Mouse (Mus musculus) heart, embryonic 12.5 days (tissue): ENCODE measurements around the gene Arf1. TPM values are rescaled to one million over a fixed set of nuclear protein-coding genes. Genes with fewer than 3 reads are reported as not detected.

Experiments used
- ATAC-seq: fragments of 200-750 bp; cut with Nextera tagmentation; 2 replicates; pipeline ENCODE4 v1.8.0; 2017; ENCODE audit warnings: moderate TSS enrichment, moderate library complexity; ENCODE audit not compliant: insufficient number of reproducible peaks, low FRiP score
- H3K27ac ChIP-seq: fragments of 300-500 bp; sonication (generic); 2 replicates; pipeline ENCODE4 v1.5.1; 2016; ENCODE audit warnings: mild to moderate bottlenecking, moderate library complexity; ENCODE audit not compliant: poor library complexity, severe bottlenecking
- H3K27me3 ChIP-seq: fragments of 300-500 bp; sonication (generic); replicated peaks from 2 replicates; pipeline ENCODE4 v1.6.1; 2016; ENCODE audit warnings: mild to moderate bottlenecking, moderate library complexity
- H3K36me3 ChIP-seq: fragments of 300-500 bp; sonication (generic); 2 replicates; pipeline ENCODE4 v1.6.1; 2016; ENCODE audit warnings: mild to moderate bottlenecking, moderate library complexity
- H3K4me1 ChIP-seq: fragments of 300-500 bp; sonication (generic); replicated peaks from 2 replicates; pipeline ENCODE4 v1.6.1; 2016; ENCODE audit warnings: mild to moderate bottlenecking
- H3K4me2 ChIP-seq: fragments of 300-500 bp; sonication (generic); 2 replicates; pipeline ENCODE4 v1.6.1; 2016; ENCODE audit warnings: mild to moderate bottlenecking, moderate library complexity
- H3K4me3 ChIP-seq: fragments of 300-500 bp; sonication (generic); 2 replicates; pipeline ENCODE4 v1.5.1; 2016; ENCODE audit warnings: mild to moderate bottlenecking
- H3K9ac ChIP-seq: fragments of 300-500 bp; sonication (generic); 2 replicates; pipeline ENCODE4 v1.6.1; 2016; ENCODE audit warnings: mild to moderate bottlenecking, moderate library complexity
- H3K9me3 ChIP-seq: fragments of 300-500 bp; sonication (generic); replicated peaks from 2 replicates; pipeline ENCODE4 v1.6.1; 2016; ENCODE audit warnings: mild to moderate bottlenecking, moderate library complexity
- WGBS: fragments of 180-500 bp; shearing (Covaris S2); methylation state at CpG from one replicate; pipeline ENCODE4 v1.1.7; 2016; 5-methylcytosine and 5-hydroxymethylcytosine counted together
- polyA plus RNA-seq: library from polyadenylated mRNA; unstranded; fragments of >200 nt; fragmentation: Nextera tagmentation; extraction: Ambion mirVana; gene quantifications from 2 replicates; pipeline ENCODE4 v1.2.1, GENCODE M21; 2016

The Arf1 gene
- polyA plus RNA-seq, 1 experiment from 2014 or later, result 609 TPM

DNA sequence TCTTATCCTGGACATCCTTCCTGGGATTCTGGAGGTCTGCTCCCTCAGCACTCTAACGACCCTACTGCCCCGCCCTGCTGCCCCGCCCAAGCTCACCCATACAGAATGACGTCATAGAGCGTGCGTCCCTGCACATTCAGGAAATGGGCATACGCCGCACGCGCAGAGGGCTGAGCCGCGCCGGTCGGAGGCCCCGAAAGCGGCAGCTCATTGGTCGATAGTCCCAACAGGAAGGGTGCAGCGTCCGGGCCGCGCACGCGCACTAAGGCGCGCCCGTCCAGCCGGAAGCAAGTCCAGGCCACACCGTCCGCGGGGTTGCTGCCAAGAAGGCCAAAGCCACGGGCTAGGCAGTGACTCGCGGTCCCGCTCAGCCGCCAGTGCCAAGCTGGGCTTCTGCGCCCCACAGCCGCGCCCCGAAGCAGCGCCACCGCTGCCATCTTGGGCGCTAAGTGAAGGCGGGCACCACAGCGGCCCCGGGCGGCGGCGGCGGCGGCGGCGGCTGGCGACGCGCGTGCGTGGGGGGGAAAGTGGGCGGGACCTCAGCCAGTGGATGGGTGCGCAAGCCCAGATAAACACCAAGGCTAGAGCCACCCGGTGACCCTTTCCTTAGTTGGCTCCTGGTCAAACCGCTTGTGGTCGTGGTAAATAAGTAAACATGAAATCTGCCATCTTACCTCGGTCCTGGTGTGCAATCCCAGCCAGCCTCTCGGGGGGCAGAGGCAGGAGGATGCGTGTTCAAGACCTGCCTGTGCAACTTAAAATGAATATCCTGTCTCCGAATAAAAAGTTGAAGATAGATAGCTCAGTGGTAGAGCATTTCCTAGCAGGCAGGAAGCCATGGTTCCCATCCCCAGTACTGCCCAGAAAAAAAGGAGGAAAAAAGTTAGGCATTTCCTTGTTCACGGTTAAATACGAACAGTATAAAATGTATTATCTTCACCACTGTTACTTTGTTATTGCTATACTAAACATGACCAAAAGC, 64.5 kb downstream of the Arf1 start, which contains the start of gene Iba57:
Iba57 (minus strand) TSS at position 485 of the 982 bp plus-strand sequence.
- H3K27me3 ChIP-seq, result no peaks in the 10 kb centered on the region
- H3K4me1 ChIP-seq, result peaks cover 31% of the 10 kb centered on the region
- WGBS, result 2% methylated on average over 68 of the region's 68 CpGs
- peak within 1 kb of the TSS; percentile 93 for H3K9ac ChIP-seq
- H3K4me2 ChIP-seq, result peak within 1 kb of the TSS; percentile 67
- H3K27ac ChIP-seq, result peak within 1 kb of the TSS; percentile 100
- peak; percentile 98 for ATAC-seq
- peaks cover 10% of the 10 kb centered on the region for H3K36me3 ChIP-seq
- H3K9me3 ChIP-seq, result no peaks in the 10 kb centered on the region
- peak within 1 kb of the TSS; percentile 86 for H3K4me3 ChIP-seq

DNA sequence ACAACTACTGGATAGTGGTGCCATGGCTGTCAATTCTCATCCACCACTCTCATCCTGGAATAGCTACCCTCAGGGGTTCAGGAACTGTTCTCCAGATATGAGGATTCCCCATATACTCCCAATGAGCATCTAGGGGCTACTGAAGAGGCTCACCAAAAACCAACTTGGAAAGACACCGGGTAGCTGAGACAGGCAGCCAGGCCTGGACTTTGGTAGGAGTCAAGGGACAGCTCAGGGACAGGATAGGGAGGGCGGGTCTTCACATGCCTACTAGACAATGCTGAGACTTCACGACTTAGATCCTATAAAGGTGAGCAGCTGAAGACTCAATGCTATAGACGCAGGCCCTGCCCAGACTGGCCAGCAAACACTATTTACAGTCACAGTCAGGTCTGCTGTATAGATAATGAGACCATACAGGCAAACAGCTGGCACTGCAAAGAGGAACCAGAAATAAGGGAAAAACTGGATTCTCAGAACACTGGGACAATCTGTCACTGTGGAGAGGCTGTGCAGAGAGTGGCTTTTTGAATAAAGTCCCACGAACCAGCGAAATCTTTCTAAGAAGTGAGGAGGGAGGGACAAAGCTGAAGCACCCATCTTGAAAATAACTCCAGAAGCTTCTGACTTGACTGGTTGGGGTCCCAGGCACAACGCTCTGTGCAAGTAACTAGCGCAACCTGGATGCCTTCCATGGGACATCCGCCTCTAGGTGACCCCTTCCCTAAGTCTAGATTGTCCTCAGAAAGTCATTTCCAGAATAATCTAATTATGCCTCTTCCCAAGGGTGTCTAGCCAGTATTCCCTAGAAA, 65.4 kb downstream of the Arf1 start:
- peak overlapping the region; percentile 86 for H3K4me3 ChIP-seq
- ATAC-seq, result no peak
- peaks cover 18% of the 10 kb centered on the region for H3K36me3 ChIP-seq
- H3K27me3 ChIP-seq, result no peaks in the 10 kb centered on the region
- peak overlapping the region; percentile 67 for H3K4me2 ChIP-seq
- H3K4me1 ChIP-seq, result peaks cover 31% of the 10 kb centered on the region
- 52% methylated on average over 9 of the region's 9 CpGs for WGBS
- H3K9ac ChIP-seq, result peak overlapping the region; percentile 45
- H3K9me3 ChIP-seq, result no peaks in the 10 kb centered on the region
- peak overlapping the region; percentile 100 for H3K27ac ChIP-seq

Other genes with a start within 250 kb of the Arf1 start
- 39.2 and 42.5 TPM in 2 replicates for gene Obscn, start 91.9 kb downstream of the Arf1 start, polyA plus RNA-seq
- 7.3 and 7.8 TPM in 2 replicates for gene Iba57, start 64.5 kb downstream of the Arf1 start, polyA plus RNA-seq
- gene Gjc2, start 45.1 kb downstream of the Arf1 start, polyA plus RNA-seq, result 0.13 and 0.31 TPM in 2 replicates
- 101 TPM in 2 replicates for gene Guk1, start 36.1 kb downstream of the Arf1 start, polyA plus RNA-seq
- 87.6 and 94.3 TPM in 2 replicates for gene Mrpl55, start 25.8 kb downstream of the Arf1 start, polyA plus RNA-seq
- 23.2 and 25.0 TPM in 2 replicates for gene 2310033P09Rik, start 19.9 kb downstream of the Arf1 start, polyA plus RNA-seq
- 0.08 TPM in 1 of 2 replicates, not detected in the other for gene Wnt3a, start 62.5 kb upstream of the Arf1 start, polyA plus RNA-seq
- 4.5 and 5.0 TPM in 2 replicates for gene Wnt9a, start 78.7 kb upstream of the Arf1 start, polyA plus RNA-seq
- not detected in 2 replicates for gene Prss38, start 147.4 kb upstream of the Arf1 start, polyA plus RNA-seq
- gene Jmjd4, start 221.8 kb upstream of the Arf1 start, polyA plus RNA-seq, result 11.7 and 13.1 TPM in 2 replicates
- gene Snap47, start 222.9 kb upstream of the Arf1 start, polyA plus RNA-seq, result 107 and 108 TPM in 2 replicates
- 5.2 and 6.2 TPM in 2 replicates for gene Zfp867, start 244.2 kb upstream of the Arf1 start, polyA plus RNA-seq